Mouse (Mus musculus) lung, embryonic 15.5 days (tissue): ENCODE measurements around the gene Clmn. TPM values are rescaled to one million over a fixed set of nuclear protein-coding genes. Genes with fewer than 3 reads are reported as not detected.

ENCODE experiments used
- ATAC-seq: fragments of 200-750 bp; cut with Nextera tagmentation; 2 replicates; pipeline ENCODE4 v1.8.0; 2017; ENCODE audit warnings: moderate number of reproducible peaks, borderline replicate concordance; ENCODE audit not compliant: low FRiP score, low TSS enrichment; ENCODE audit errors: extremely low read depth
- H3K27ac ChIP-seq: fragments of 300-500 bp; sonication (generic); 2 replicates; pipeline ENCODE4 v1.5.1; 2015; ENCODE audit warnings: moderate library complexity, mild to moderate bottlenecking, inconsistent platforms
- H3K27me3 ChIP-seq: fragments of 300-500 bp; sonication (generic); 2 replicates; pipeline ENCODE4 v1.6.1; 2015; ENCODE audit warnings: inconsistent platforms
- H3K36me3 ChIP-seq: fragments of 300-500 bp; sonication (generic); 2 replicates; pipeline ENCODE4 v1.6.1; 2015; ENCODE audit warnings: inconsistent platforms
- H3K4me1 ChIP-seq: fragments of 300-500 bp; sonication (generic); 2 replicates; pipeline ENCODE4 v1.6.1; 2015; ENCODE audit warnings: inconsistent platforms
- H3K4me2 ChIP-seq: fragments of 300-500 bp; sonication (generic); 2 replicates; pipeline ENCODE4 v1.6.1; 2015; ENCODE audit warnings: inconsistent platforms, mild to moderate bottlenecking, moderate library complexity
- H3K4me3 ChIP-seq: fragments of 300-500 bp; sonication (generic); 2 replicates; pipeline ENCODE4 v1.5.1; 2015; ENCODE audit warnings: mild to moderate bottlenecking, inconsistent platforms
- H3K9ac ChIP-seq: fragments of 300-500 bp; sonication (generic); 2 replicates; pipeline ENCODE4 v1.6.1; 2015; ENCODE audit warnings: inconsistent platforms
- H3K9me3 ChIP-seq: fragments of 300-500 bp; sonication (generic); 2 replicates; pipeline ENCODE4 v1.6.1; 2016; ENCODE audit warnings: inconsistent platforms
- WGBS: fragments of 180-500 bp; shearing (Covaris S2); methylation state at CpG from one replicate; pipeline ENCODE4 v1.1.7; 2015; 5-methylcytosine and 5-hydroxymethylcytosine counted together
- polyA plus RNA-seq: library from polyadenylated mRNA; unstranded; fragments of >200 nt; fragmentation: Nextera tagmentation; extraction: Ambion mirVana; gene quantifications from 2 replicates; pipeline ENCODE4 v1.2.1, GENCODE M21; 2015

Gene Clmn
- polyA plus RNA-seq, 1 experiment from 2014 or later: 3.2 TPM

DNA sequence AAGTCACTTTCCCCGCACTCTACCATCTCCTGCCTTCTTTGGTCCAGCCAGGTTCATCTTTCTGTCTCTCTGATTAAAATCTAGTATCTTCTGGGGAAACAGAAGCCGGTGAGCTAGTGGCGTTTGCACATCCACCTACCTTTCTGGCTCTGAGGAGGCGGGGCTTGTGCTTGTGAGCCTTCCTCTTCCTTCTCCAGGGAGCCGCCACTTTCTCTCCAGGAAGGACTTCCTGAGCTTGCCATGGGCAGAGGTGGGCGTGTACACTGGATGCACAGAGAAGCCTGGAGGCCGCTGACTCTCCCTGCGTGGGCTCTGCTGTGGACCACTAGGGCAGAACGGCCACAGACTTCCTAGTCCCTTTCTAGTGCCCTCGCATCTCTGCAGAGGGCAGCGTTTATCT is 34.3 kb upstream of the Clmn start:
- H3K36me3 ChIP-seq: no peaks in the 10 kb centered on the region
- no peaks in the 10 kb centered on the region for H3K27me3 ChIP-seq
- H3K9ac ChIP-seq: no peak overlapping the region
- no peak for ATAC-seq
- peaks cover 20% of the 10 kb centered on the region for H3K4me1 ChIP-seq
- no peak overlapping the region for H3K4me2 ChIP-seq
- no peaks in the 10 kb centered on the region for H3K9me3 ChIP-seq
- no peak overlapping the region for H3K4me3 ChIP-seq
- H3K27ac ChIP-seq: no peak overlapping the region
- 57% methylated on average over 11 of the region's 11 CpGs for WGBS

DNA sequence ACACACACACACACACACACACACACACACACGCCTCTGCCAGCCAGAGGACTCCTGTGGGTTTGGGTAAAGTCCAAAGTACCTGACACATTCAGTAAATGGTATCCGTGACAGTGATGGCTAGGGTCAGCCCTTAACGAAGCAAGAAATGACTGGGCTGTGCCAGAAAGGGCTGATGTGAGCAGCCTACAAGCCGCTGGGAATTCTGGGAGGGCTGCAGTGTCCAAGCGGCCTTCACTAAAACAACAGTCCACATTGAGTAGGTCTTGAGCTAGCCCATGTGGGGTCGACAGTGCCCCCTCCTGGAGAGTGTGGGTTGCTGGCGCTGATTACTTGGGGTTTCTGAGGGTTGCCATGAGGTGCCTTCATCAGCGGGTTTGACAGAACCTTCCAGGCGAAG is 33.8 kb upstream of the Clmn start:
- no peak overlapping the region for H3K9ac ChIP-seq
- H3K27ac ChIP-seq: no peak overlapping the region
- peaks cover 16% of the 10 kb centered on the region for H3K4me1 ChIP-seq
- ATAC-seq: no peak
- H3K36me3 ChIP-seq: no peaks in the 10 kb centered on the region
- WGBS: 71% methylated on average over 9 of the region's 9 CpGs
- no peak overlapping the region for H3K4me2 ChIP-seq
- H3K4me3 ChIP-seq: no peak overlapping the region
- no peaks in the 10 kb centered on the region for H3K9me3 ChIP-seq
- no peaks in the 10 kb centered on the region for H3K27me3 ChIP-seq

DNA sequence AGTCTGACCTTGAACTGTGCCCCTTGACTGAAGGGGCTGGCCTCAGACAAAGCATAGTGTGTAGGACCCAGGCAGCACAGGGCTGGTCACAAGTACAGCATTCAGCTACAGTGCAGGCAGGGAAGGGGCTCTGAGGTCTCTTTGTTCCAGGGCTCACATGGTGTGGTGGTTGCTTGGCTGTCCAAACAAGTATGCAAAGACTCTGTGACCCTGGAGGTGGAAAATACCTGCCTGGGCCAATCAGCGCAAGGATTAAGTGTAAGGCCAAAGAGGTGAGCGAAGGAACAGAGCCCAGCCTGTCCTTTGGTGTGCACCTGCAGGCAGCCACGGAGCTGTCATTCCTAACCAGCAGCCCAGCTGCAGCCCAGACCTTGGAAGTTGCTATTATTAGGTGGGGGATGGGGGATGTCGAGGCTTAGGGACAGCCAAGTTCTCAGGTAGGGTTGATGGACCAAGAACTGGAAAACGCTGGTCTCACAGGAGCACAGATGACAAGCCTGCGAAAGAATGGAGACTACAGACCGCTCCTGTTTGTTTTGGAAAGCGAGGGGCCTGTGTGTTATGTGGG is 32.3 kb upstream of the Clmn start:
- no peaks in the 10 kb centered on the region for H3K27me3 ChIP-seq
- H3K4me2 ChIP-seq: no peak overlapping the region
- peak; percentile 75 for ATAC-seq
- H3K4me1 ChIP-seq: peaks cover 16% of the 10 kb centered on the region
- no peak overlapping the region for H3K4me3 ChIP-seq
- 45% methylated on average over 8 of the region's 8 CpGs for WGBS
- no peak overlapping the region for H3K9ac ChIP-seq
- H3K27ac ChIP-seq: peak overlapping the region; percentile 79
- H3K36me3 ChIP-seq: no peaks in the 10 kb centered on the region
- H3K9me3 ChIP-seq: no peaks in the 10 kb centered on the region

DNA sequence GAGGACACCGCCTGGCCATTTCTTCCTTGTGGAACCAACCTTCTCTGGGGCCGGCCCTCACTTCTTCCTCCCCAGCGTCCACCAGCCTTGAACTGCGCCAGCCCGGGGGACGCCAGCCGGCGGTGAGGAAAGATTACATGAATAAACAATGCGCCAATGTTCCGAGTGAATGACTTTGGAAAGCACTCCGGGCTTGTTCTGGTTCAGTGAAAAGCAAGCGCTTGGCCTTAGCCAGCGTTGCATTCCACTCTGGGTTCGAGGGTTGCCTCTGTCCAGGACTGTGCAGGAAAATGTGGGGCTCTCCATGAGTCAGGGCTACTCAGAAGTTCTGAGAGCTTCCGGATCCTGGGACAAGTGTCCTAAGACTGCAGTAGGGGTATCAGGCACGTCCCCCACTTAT is 31.8 kb upstream of the Clmn start:
- WGBS: 46% methylated on average over 16 of the region's 16 CpGs
- peak; percentile 72 for ATAC-seq
- Histone ChIP-seq H3K27ac (peak overlapping the region; percentile 79), H3K9me3 (no peaks in the 10 kb centered on the region), H3K9ac (no peak overlapping the region), H3K4me1 (peaks cover 16% of the 10 kb centered on the region), H3K36me3 (no peaks in the 10 kb centered on the region), H3K4me2 (no peak overlapping the region), H3K4me3 (no peak overlapping the region), H3K27me3 (no peaks in the 10 kb centered on the region)

DNA sequence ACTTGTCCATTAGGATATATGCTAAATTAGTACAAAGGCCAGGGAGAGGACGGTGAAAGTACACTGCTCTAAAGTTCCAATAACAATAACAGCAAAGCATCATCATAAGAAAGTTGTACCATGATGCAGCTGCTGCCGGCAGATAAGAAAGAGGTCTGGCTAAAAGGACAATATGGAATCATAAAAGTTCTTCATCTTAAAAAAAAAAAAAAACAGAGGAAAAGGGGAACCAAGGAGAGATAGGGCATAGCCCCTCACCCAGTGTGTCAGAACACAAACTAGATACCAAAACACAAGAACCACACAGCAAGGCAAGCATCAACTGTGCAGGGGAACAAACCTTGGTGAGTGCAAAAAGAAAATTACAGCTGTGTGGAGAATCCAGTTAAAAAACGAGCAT is 27.4 kb upstream of the Clmn start:
- WGBS: 94% methylated on average over 3 of the region's 3 CpGs
- Histone ChIP-seq H3K36me3 (no peaks in the 10 kb centered on the region), H3K4me3 (no peak overlapping the region), H3K27me3 (no peaks in the 10 kb centered on the region), H3K4me2 (no peak overlapping the region), H3K9me3 (no peaks in the 10 kb centered on the region), H3K4me1 (peaks cover 11% of the 10 kb centered on the region), H3K27ac (no peak overlapping the region), H3K9ac (no peak overlapping the region)
- ATAC-seq: no peak

DNA sequence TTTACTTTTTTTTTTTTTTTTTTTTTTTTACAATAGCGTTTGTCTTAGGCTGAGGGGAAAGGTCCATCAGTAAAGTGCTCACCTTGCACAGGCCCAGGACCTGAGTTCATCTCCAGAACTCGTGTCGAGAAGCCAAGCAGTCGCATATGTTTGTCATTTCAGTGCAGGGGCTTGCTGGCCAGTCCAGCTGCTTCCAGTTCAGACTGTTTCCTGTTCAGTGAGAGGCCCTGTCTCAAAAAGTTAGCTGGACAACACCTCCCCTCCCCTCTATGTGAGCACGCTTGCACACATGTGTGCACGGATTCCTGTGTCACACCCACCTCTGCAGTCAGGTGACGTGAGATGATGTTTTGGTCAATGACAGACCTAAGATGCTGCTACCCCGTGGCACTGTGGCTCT is 25.2 kb upstream of the Clmn start:
- no peak overlapping the region for H3K4me2 ChIP-seq
- no peak overlapping the region for H3K9ac ChIP-seq
- H3K9me3 ChIP-seq: no peaks in the 10 kb centered on the region
- H3K4me3 ChIP-seq: no peak overlapping the region
- WGBS: 80% methylated on average over 8 of the region's 8 CpGs
- no peaks in the 10 kb centered on the region for H3K36me3 ChIP-seq
- H3K27ac ChIP-seq: no peak overlapping the region
- no peak for ATAC-seq
- H3K4me1 ChIP-seq: no peaks in the 10 kb centered on the region
- no peaks in the 10 kb centered on the region for H3K27me3 ChIP-seq

DNA sequence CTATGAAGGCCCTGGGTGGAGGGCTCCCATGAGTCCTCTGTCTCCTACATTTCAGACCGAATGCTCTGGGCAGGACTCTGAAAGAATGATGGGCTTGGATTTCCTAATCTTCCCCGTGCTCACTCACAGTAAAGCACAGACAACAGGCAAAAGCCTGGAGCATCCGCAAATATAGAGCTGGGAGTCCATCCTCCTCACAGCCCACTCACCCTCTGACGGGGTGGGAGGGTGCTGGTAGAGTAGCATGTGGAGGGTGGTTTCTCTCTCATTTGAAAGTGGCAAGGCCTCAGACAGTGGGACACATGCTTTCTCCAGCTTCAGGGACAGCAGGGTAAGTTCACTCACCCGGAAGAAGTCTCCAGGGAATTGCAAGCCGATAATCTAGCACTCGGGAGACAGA is 21.2 kb upstream of the Clmn start:
- no peak overlapping the region for H3K4me2 ChIP-seq
- H3K27me3 ChIP-seq: no peaks in the 10 kb centered on the region
- H3K4me3 ChIP-seq: no peak overlapping the region
- H3K9ac ChIP-seq: no peak overlapping the region
- ATAC-seq: no peak
- peaks cover 13% of the 10 kb centered on the region; the same call in 1 of the 2 replicates for H3K4me1 ChIP-seq
- no peaks in the 10 kb centered on the region for H3K9me3 ChIP-seq
- 73% methylated on average over 7 of the region's 7 CpGs for WGBS
- H3K27ac ChIP-seq: no peak overlapping the region
- H3K36me3 ChIP-seq: no peaks in the 10 kb centered on the region

DNA sequence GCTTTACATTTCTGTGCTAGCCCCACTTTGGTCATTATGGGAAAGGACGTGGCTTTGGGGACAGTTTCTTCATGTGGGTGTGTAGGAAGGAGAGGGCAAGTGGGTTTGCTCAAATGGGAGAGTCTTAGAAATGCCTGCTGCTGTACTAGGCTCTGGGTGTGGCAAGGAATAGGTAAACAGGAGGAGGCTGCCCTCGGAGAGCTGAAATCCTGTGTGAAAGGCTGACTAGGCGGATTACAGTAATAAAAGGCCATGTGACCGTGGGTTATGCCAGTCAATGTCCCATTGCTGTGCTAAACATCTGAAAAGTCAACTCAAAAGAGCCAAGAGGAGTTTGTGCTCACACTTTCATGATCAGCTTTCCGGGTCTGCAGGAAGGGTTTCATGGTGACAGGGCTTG is 17.7 kb upstream of the Clmn start:
- H3K4me2 ChIP-seq: no peak overlapping the region
- no peaks in the 10 kb centered on the region for H3K27me3 ChIP-seq
- WGBS: 52% methylated on average over 5 of the region's 5 CpGs
- H3K9ac ChIP-seq: no peak overlapping the region
- no peaks in the 10 kb centered on the region for H3K9me3 ChIP-seq
- peaks cover 13% of the 10 kb centered on the region; the same call in 1 of the 2 replicates for H3K4me1 ChIP-seq
- H3K36me3 ChIP-seq: no peaks in the 10 kb centered on the region
- H3K27ac ChIP-seq: no peak overlapping the region
- H3K4me3 ChIP-seq: no peak overlapping the region
- no peak for ATAC-seq

DNA sequence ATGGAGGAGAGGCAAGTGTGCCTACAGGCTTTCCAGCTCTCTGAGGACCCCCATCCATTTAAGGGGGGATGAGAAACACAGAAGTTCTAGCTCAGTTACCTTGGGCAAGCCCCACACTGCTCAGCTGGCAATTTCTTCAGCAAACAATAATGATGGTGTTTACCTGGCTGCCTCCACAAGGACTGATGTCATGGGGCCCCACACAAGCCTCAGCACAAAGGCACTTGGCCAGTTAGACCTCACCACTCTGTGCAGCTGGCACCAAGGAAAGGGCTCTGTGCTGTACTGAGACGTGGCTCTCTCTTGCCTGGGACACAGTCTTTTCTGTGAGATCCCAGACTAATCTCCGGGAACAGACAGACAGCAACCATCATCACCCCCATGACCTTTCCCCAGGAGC is 17.2 kb upstream of the Clmn start:
- no peak overlapping the region for H3K4me3 ChIP-seq
- no peaks in the 10 kb centered on the region for H3K9me3 ChIP-seq
- 45% methylated on average over 2 of the region's 2 CpGs for WGBS
- H3K27ac ChIP-seq: no peak overlapping the region
- no peaks in the 10 kb centered on the region for H3K27me3 ChIP-seq
- no peaks in the 10 kb centered on the region for H3K36me3 ChIP-seq
- H3K4me1 ChIP-seq: peaks cover 13% of the 10 kb centered on the region; the same call in 1 of the 2 replicates
- H3K4me2 ChIP-seq: no peak overlapping the region
- no peak overlapping the region for H3K9ac ChIP-seq
- ATAC-seq: no peak

DNA sequence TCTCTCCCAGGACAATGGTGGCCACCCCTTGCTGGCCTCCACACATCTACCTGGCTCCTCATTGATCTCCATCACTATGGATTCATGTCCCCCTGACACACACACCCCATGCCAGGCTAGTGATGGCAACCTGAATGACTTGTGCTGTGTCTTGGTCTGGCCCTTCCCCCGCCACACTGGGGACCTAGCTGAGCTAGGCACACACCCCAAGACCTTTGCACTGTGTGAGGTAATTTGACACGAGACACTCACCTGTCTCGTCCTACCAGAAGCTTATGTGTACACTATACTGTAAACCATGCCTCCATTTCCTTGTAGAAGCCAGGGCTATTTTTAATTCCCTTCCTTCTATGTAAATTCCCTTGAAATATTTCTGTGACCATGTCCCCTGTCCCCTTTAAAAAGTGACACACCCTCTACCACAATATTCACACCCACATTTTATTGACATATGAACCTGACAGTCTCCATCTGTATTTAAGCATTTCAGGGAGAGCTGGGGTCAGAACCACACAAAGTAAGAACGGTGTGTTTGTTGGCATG is 16.7 kb upstream of the Clmn start:
- Histone ChIP-seq H3K36me3 (no peaks in the 10 kb centered on the region), H3K4me1 (peaks cover 13% of the 10 kb centered on the region; the same call in 1 of the 2 replicates), H3K27me3 (no peaks in the 10 kb centered on the region), H3K4me3 (no peak overlapping the region), H3K9ac (no peak overlapping the region), H3K27ac (no peak overlapping the region), H3K9me3 (no peaks in the 10 kb centered on the region), H3K4me2 (no peak overlapping the region)
- no peak for ATAC-seq
- WGBS: 50% methylated on average over 4 of the region's 4 CpGs

DNA sequence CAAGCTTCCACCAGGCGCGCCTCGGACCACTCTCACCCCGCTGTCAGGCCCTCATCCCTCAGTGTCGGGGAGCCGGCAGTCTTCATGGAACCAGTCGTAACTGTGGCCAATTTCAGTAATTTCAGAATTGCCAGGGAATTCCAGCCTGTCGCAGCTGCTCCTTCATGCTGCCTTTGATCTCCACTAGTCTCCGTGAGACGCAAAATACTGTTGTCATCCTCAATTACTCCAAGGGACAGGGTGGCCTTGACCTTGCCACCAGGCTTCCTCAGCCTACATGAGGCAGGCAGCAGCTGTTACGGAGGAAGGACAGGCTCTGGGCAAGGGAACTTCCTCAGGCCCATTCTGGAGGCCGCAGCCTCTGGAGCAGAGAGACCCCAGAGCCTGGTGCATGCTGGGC is 15.5 kb upstream of the Clmn start:
- Histone ChIP-seq H3K4me1 (peaks cover 13% of the 10 kb centered on the region; the same call in 1 of the 2 replicates), H3K9ac (no peak overlapping the region), H3K27ac (no peak overlapping the region), H3K4me3 (no peak overlapping the region), H3K9me3 (no peaks in the 10 kb centered on the region), H3K4me2 (no peak overlapping the region), H3K36me3 (no peaks in the 10 kb centered on the region), H3K27me3 (no peaks in the 10 kb centered on the region)
- 61% methylated on average over 12 of the region's 12 CpGs for WGBS
- ATAC-seq: no peak

DNA sequence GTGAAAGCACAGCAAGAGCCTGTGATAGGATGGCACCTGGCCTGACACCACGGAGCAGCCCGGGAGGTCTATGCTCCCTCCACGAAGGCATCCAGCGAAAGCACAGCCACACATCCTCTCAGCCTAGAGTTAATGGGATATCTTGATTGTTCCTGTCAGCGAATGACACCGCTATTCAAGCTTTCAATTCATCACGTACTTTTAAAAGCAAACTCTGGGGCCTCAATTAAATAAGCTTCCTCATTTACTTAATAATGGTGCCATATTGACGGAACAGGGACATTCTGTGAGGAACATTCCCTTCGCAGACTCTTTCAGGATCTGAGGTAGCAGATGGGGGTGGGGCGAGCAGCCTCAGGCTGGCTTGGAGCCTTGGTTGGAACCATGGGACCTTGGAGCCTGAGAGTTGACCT is 14.7 kb upstream of the Clmn start:
- Histone ChIP-seq H3K4me3 (no peak overlapping the region), H3K9ac (no peak overlapping the region), H3K36me3 (no peaks in the 10 kb centered on the region), H3K27me3 (no peaks in the 10 kb centered on the region), H3K4me2 (no peak overlapping the region), H3K9me3 (no peaks in the 10 kb centered on the region), H3K27ac (no peak overlapping the region), H3K4me1 (peaks cover 13% of the 10 kb centered on the region; the same call in 1 of the 2 replicates)
- ATAC-seq: no peak
- WGBS: 70% methylated on average over 10 of the region's 10 CpGs

DNA sequence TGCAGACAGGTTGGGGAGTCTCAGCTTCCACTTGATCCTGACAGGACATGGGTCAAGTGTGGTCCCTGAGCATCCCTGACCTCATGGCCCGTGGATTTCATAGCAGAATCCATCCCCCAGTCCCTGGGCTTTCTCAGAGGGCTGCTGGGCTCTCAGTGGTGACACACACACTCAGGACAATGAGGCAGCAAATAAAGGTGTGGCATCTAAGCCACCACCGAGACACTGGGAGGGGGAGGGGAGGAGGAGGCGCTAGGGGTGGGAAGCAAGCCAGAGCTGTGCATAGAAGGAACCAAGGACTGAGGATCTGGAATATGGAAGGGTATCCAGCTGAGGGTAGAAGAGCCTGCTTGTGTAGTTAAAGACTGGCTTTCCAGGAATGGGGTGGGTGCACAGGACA is 11.2 kb upstream of the Clmn start:
- ATAC-seq: no peak
- Histone ChIP-seq H3K27me3 (no peaks in the 10 kb centered on the region), H3K27ac (no peak overlapping the region), H3K9me3 (no peaks in the 10 kb centered on the region), H3K4me1 (no peaks in the 10 kb centered on the region), H3K36me3 (no peaks in the 10 kb centered on the region), H3K9ac (no peak overlapping the region), H3K4me3 (no peak overlapping the region), H3K4me2 (no peak overlapping the region)
- WGBS: 29% methylated on average over 3 of the region's 3 CpGs
